Mouse (Mus musculus) urinary bladder, postnatal 4 days (tissue): ENCODE measurements around the gene Ksr2.

Source experiments
- DNase-seq, 2 experiments: peaks; one replicate each; pipeline ENCODE4 v3.0.0; 2021 to 2022; ENCODE audit warnings: low spot score in 2 of 2

The Ksr2 gene

GRCm38 (mm10) chr5:117781178-117781577, 367.4 kb downstream of the Ksr2 start:
- DNase-seq: no peak

GRCm38 (mm10) chr5:117790071-117790470, 376.3 kb downstream of the Ksr2 start:
- DNase-seq: no peak

- DNase-seq: no peak
Observed at GRCm38 (mm10) chr5:117791875-117792274, 378.1 kb downstream of the Ksr2 start.

GRCm38 (mm10) chr5:117800849-117801248, 387.0 kb downstream of the Ksr2 start:
- DNase-seq: no peak

GRCm38 (mm10) chr5:117802071-117802521, 388.3 kb downstream of the Ksr2 start:
- DNase-seq: no peak

- DNase-seq: no peak
Observed at GRCm38 (mm10) chr5:117803551-117803950, 389.8 kb downstream of the Ksr2 start.

GRCm38 (mm10) chr5:117810930-117811329, 397.1 kb downstream of the Ksr2 start:
- no peak for DNase-seq

GRCm38 (mm10) chr5:117818800-117819199, 405.0 kb downstream of the Ksr2 start:
- no peak for DNase-seq

- DNase-seq: no peak
Observed at GRCm38 (mm10) chr5:117820445-117820844, 406.6 kb downstream of the Ksr2 start.

GRCm38 (mm10) chr5:117823811-117824210, 410.0 kb downstream of the Ksr2 start:
- DNase-seq: no peak

- no peak for DNase-seq
Observed at GRCm38 (mm10) chr5:117824486-117824885, 410.7 kb downstream of the Ksr2 start.
